Mouse (Mus musculus) liver, embryonic 15.5 days (tissue): ENCODE measurements around the gene Tut7. TPM values are rescaled to one million over a fixed set of nuclear protein-coding genes. Genes with fewer than 3 reads are reported as not detected.

Experiments used
- ATAC-seq: fragments of 200-750 bp; cut with Nextera tagmentation; 2 replicates; pipeline ENCODE4 v1.8.0; 2017; ENCODE audit warnings: moderate number of reproducible peaks, mild to moderate bottlenecking, moderate library complexity; ENCODE audit not compliant: insufficient read depth
- H3K27ac ChIP-seq: fragments of 300-500 bp; sonication (generic); replicated peaks from 2 replicates; pipeline ENCODE4 v1.5.1; 2015; ENCODE audit warnings: mild to moderate bottlenecking, inconsistent platforms
- H3K27me3 ChIP-seq: fragments of 300-500 bp; sonication (generic); 2 replicates; pipeline ENCODE4 v1.6.1; 2015; ENCODE audit warnings: mild to moderate bottlenecking, inconsistent platforms
- H3K36me3 ChIP-seq: fragments of 300-500 bp; sonication (generic); replicated peaks from 2 replicates; pipeline ENCODE4 v1.6.1; 2015; ENCODE audit warnings: moderate library complexity, mild to moderate bottlenecking, inconsistent platforms
- H3K4me1 ChIP-seq: fragments of 300-500 bp; sonication (generic); replicated peaks from 2 replicates; pipeline ENCODE4 v1.6.1; 2015; ENCODE audit warnings: inconsistent platforms
- H3K4me2 ChIP-seq: fragments of 300-500 bp; sonication (generic); 2 replicates; pipeline ENCODE4 v1.6.1; 2015; ENCODE audit warnings: moderate library complexity, mild to moderate bottlenecking, inconsistent platforms
- H3K4me3 ChIP-seq: fragments of 300-500 bp; sonication (generic); replicated peaks from 2 replicates; pipeline ENCODE4 v1.5.1; 2015; ENCODE audit warnings: mild to moderate bottlenecking, inconsistent platforms
- H3K9ac ChIP-seq: fragments of 300-500 bp; sonication (generic); 2 replicates; pipeline ENCODE4 v1.6.1; 2015; ENCODE audit warnings: moderate library complexity, mild to moderate bottlenecking, inconsistent platforms
- H3K9me3 ChIP-seq: fragments of 300-500 bp; sonication (generic); replicated peaks from 2 replicates; pipeline ENCODE4 v1.6.1; 2016; ENCODE audit warnings: inconsistent platforms
- WGBS: fragments of 180-500 bp; shearing (Covaris S2); methylation state at CpG from one replicate; pipeline ENCODE4 v1.1.7; 2015; ENCODE audit warnings: mixed read lengths; ENCODE audit not compliant: insufficient replicate concordance; 5-methylcytosine and 5-hydroxymethylcytosine counted together
- polyA plus RNA-seq: library from polyadenylated mRNA; unstranded; fragments of >200 nt; fragmentation: Nextera tagmentation; extraction: Ambion mirVana; gene quantifications from 2 replicates; pipeline ENCODE4 v1.2.1, GENCODE M21; 2015

Tut7 gene
- polyA plus RNA-seq, 1 experiment from 2014 or later = 57.2 TPM

- no peaks in the 10 kb centered on the region for H3K9me3 ChIP-seq
- no peaks in the 10 kb centered on the region for H3K27me3 ChIP-seq
- H3K4me2 ChIP-seq = peak overlapping the region; percentile 74
- peaks cover 75% of the 10 kb centered on the region for H3K4me1 ChIP-seq
- no peak for ATAC-seq
- peak overlapping the region; percentile 100 for H3K27ac ChIP-seq
- peak overlapping the region; percentile 86 for H3K4me3 ChIP-seq
- peak overlapping the region; percentile 96 for H3K9ac ChIP-seq
- H3K36me3 ChIP-seq = peaks cover 65% of the 10 kb centered on the region
- WGBS = 63% methylated on average over 11 of the region's 11 CpGs
Measured at GRCm38 (mm10) chr13:59766786-59767515, 56.0 kb downstream of the Tut7 start.

- H3K4me2 ChIP-seq = peak overlapping the region; percentile 57
Measured at GRCm38 (mm10) chr13:59762791-59763190, 60.2 kb downstream of the Tut7 start.

GRCm38 (mm10) chr13:59756906-59757305 lies 66.0 kb downstream of the Tut7 start:
- no peaks in the 10 kb centered on the region for H3K9me3 ChIP-seq
- 92% methylated on average over 7 of the region's 7 CpGs for WGBS
- peak; percentile 45; the same call in 1 of the 2 replicates for ATAC-seq
- no peak overlapping the region for H3K9ac ChIP-seq
- H3K4me1 ChIP-seq = peaks cover 25% of the 10 kb centered on the region
- H3K27me3 ChIP-seq = no peaks in the 10 kb centered on the region
- no peak overlapping the region for H3K4me3 ChIP-seq
- H3K27ac ChIP-seq = no peak overlapping the region
- no peak overlapping the region for H3K4me2 ChIP-seq
- H3K36me3 ChIP-seq = peaks cover 86% of the 10 kb centered on the region

More at GRCm38 (mm10) chr13:59762791-59763190, 60.2 kb downstream of the Tut7 start:
- H3K27me3 ChIP-seq = no peaks in the 10 kb centered on the region
- peaks cover 77% of the 10 kb centered on the region for H3K4me1 ChIP-seq
- H3K27ac ChIP-seq = peak overlapping the region; percentile 85
- H3K9ac ChIP-seq = peak overlapping the region; percentile 34
- peaks cover 93% of the 10 kb centered on the region for H3K36me3 ChIP-seq
- H3K4me3 ChIP-seq = 0 out of 2 replicates have a peak overlapping the region, but pooled peaks have one; percentile 26
- peak; percentile 81 for ATAC-seq
- WGBS = 48% methylated on average over 7 of the region's 7 CpGs
- no peaks in the 10 kb centered on the region for H3K9me3 ChIP-seq

- Histone ChIP-seq H3K36me3 (peaks cover 26% of the 10 kb centered on the region), H3K4me1 (no peaks in the 10 kb centered on the region), H3K27me3 (peaks cover 21% of the 10 kb centered on the region; the same call in 1 of the 2 replicates), H3K9ac (no peak overlapping the region), H3K9me3 (no peaks in the 10 kb centered on the region), H3K4me2 (no peak overlapping the region), H3K4me3 (no peak overlapping the region), H3K27ac (no peak overlapping the region)
- ATAC-seq = no peak
- 67% methylated on average over 12 of the region's 12 CpGs for WGBS
Measured at GRCm38 (mm10) chr13:59750310-59750709, 72.6 kb downstream of the Tut7 start.

- Histone ChIP-seq H3K4me2 (no peak within 1 kb of the TSS), H3K27ac (no peak within 1 kb of the TSS), H3K27me3 (peaks cover 21% of the 10 kb centered on the region; the same call in 1 of the 2 replicates), H3K36me3 (no peaks in the 10 kb centered on the region), H3K9ac (no peak within 1 kb of the TSS), H3K4me1 (peaks cover 4% of the 10 kb centered on the region; the same call in 1 of the 2 replicates), H3K4me3 (no peak within 1 kb of the TSS), H3K9me3 (no peaks in the 10 kb centered on the region)
- no peak; the same call in 1 of the 2 replicates for ATAC-seq
- 78% methylated on average over 9 of the region's 9 CpGs for WGBS
Measured at GRCm38 (mm10) chr13:59746711-59747110, 76.2 kb downstream of the Tut7 start, which contains the start of gene 1700014D04Rik. TSS of gene 1700014D04Rik (minus strand) at chr13:59746752.

GRCm38 (mm10) chr13:59746164-59746563 lies 76.8 kb downstream of the Tut7 start:
- Histone ChIP-seq H3K4me3 (no peak overlapping the region), H3K27ac (no peak overlapping the region), H3K27me3 (peaks cover 21% of the 10 kb centered on the region; the same call in 1 of the 2 replicates), H3K9me3 (no peaks in the 10 kb centered on the region), H3K9ac (no peak overlapping the region), H3K4me1 (peaks cover 10% of the 10 kb centered on the region), H3K4me2 (no peak overlapping the region), H3K36me3 (no peaks in the 10 kb centered on the region)
- WGBS = 83% methylated on average over 6 of the region's 6 CpGs
- no peak for ATAC-seq

- WGBS = 56% methylated on average over 6 of the region's 6 CpGs
- Histone ChIP-seq H3K27me3 (peaks cover 17% of the 10 kb centered on the region; the same call in 1 of the 2 replicates), H3K4me2 (no peak overlapping the region), H3K4me3 (no peak overlapping the region), H3K9me3 (no peaks in the 10 kb centered on the region), H3K9ac (no peak overlapping the region), H3K4me1 (peaks cover 16% of the 10 kb centered on the region), H3K36me3 (no peaks in the 10 kb centered on the region), H3K27ac (no peak overlapping the region)
- ATAC-seq = no peak
Measured at GRCm38 (mm10) chr13:59745462-59745861, 77.5 kb downstream of the Tut7 start.

- no peak for ATAC-seq
- peaks cover 53% of the 10 kb centered on the region for H3K4me1 ChIP-seq
- no peak overlapping the region for H3K4me2 ChIP-seq
- 0 out of 2 replicates have a peak overlapping the region, but pooled peaks have one; percentile 10 for H3K27ac ChIP-seq
- H3K36me3 ChIP-seq = no peaks in the 10 kb centered on the region
- no peak overlapping the region for H3K4me3 ChIP-seq
- H3K27me3 ChIP-seq = 0 out of 2 replicates have a peak, but pooled peaks cover 3% of the 10 kb centered on the region
- 41% methylated on average over 10 of the region's 10 CpGs for WGBS
- no peaks in the 10 kb centered on the region for H3K9me3 ChIP-seq
- H3K9ac ChIP-seq = no peak overlapping the region
Measured at GRCm38 (mm10) chr13:59741697-59742096, 81.2 kb downstream of the Tut7 start.

- 80% methylated on average over 11 of the region's 11 CpGs for WGBS
- Histone ChIP-seq H3K27me3 (no peaks in the 10 kb centered on the region), H3K9ac (no peak overlapping the region), H3K27ac (no peak overlapping the region), H3K4me3 (no peak overlapping the region), H3K36me3 (no peaks in the 10 kb centered on the region), H3K4me1 (peaks cover 58% of the 10 kb centered on the region), H3K4me2 (no peak overlapping the region), H3K9me3 (no peaks in the 10 kb centered on the region)
- ATAC-seq = no peak
Measured at GRCm38 (mm10) chr13:59741096-59741495, 81.9 kb downstream of the Tut7 start.

GRCm38 (mm10) chr13:59739397-59739796 lies 83.5 kb downstream of the Tut7 start:
- no peak overlapping the region for H3K4me3 ChIP-seq
- 33% methylated on average over 4 of the region's 4 CpGs for WGBS
- no peaks in the 10 kb centered on the region for H3K36me3 ChIP-seq

GRCm38 (mm10) chr13:59738455-59738854 lies 84.5 kb downstream of the Tut7 start:
- 29% methylated on average over 2 of the region's 2 CpGs for WGBS
- H3K4me1 ChIP-seq = peaks cover 85% of the 10 kb centered on the region
- H3K9me3 ChIP-seq = no peaks in the 10 kb centered on the region
- peak; percentile 87 for ATAC-seq
- H3K36me3 ChIP-seq = no peaks in the 10 kb centered on the region
- H3K27me3 ChIP-seq = no peaks in the 10 kb centered on the region
- peak overlapping the region; percentile 95 for H3K27ac ChIP-seq
- peak overlapping the region; percentile 29 for H3K4me3 ChIP-seq
- peak overlapping the region; percentile 66 for H3K4me2 ChIP-seq
- H3K9ac ChIP-seq = peak overlapping the region; percentile 52

More at GRCm38 (mm10) chr13:59739397-59739796, 83.5 kb downstream of the Tut7 start:
- peak overlapping the region; percentile 66 for H3K4me2 ChIP-seq
- ATAC-seq = peak; percentile 77
- peaks cover 75% of the 10 kb centered on the region for H3K4me1 ChIP-seq
- no peaks in the 10 kb centered on the region for H3K27me3 ChIP-seq
- no peaks in the 10 kb centered on the region for H3K9me3 ChIP-seq
- peak overlapping the region; percentile 95 for H3K27ac ChIP-seq
- peak overlapping the region; percentile 52 for H3K9ac ChIP-seq
